Mouse (Mus musculus): ENCODE data around the gene Alk. TPM values are rescaled to one million over a fixed set of nuclear protein-coding genes. Genes with fewer than 3 reads are reported as not detected.

Alk gene
- total RNA-seq, 2 experiments from 2014 or later = 5.4 to 6.7 TPM

- no peak for TF ChIP-seq CTCF (conservative IDR thresholded peaks at IDR 0.05)
- H3K4me3 ChIP-seq = no peak overlapping the region
- DNase-seq (ENCODE audit: low spot score in 2 of 2) = no peak
- H3K27ac ChIP-seq = no peak overlapping the region
Measured at GRCm38 (mm10) chr17:72115271-72115944, 489.0 kb downstream of the Alk start.

GRCm38 (mm10) chr17:72112004-72112403 is 492.4 kb downstream of the Alk start:
- no peak for DNase-seq (ENCODE audit: low spot score in 2 of 2)
- no peak for TF ChIP-seq CTCF (conservative IDR thresholded peaks at IDR 0.05)
- no peak overlapping the region for H3K27ac ChIP-seq
- no peak overlapping the region for H3K4me3 ChIP-seq

DNA sequence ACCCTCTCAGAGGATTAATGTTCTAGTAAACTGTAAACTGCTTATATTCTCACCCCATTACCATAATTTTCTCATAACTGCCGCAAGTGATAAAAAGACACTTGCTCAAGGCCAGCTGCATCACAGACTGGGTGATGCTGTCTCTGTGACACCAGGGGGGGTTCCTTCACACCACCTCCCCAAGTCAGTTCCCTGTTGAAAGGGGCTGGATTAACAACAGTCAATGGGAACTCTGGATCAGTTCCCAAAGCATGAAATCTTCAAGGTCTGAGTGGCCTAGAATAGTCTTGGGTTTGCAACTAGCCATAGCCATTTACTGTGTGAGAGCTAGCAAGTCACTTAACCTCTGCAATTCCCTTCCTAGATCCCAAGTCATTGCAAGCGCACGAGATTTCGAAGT is 492.9 kb downstream of the Alk start:
- TF ChIP-seq CTCF (conservative IDR thresholded peaks at IDR 0.05) = no peak
- Histone ChIP-seq H3K4me3 (no peak overlapping the region), H3K27ac (no peak overlapping the region)
- no peak for DNase-seq (ENCODE audit: low spot score in 2 of 2)

DNA sequence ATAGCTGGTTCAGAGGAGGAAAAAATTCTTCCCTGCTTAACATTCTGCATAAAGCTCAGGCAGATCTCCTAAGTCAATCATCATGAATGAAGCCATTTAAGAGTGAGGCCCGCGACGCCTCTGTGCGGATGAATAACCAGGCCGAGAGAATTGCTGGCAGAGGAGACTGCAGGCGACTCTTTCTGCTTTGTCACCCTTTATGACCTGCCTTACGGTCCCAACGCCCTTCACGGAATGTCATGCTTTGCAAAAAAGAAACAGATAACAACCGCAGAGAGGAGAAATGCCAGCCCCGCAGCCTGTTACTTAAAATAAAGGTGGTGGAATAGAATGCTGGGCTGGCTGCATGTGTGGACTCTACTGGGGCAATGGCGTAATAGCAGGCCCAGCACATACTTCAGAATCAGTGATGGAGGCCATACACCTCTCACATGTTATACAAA is 517.1 kb downstream of the Alk start:
- no peak for DNase-seq (ENCODE audit: low spot score in 2 of 2)
- no peak; the same call in 1 of the 2 replicates for TF ChIP-seq CTCF (conservative IDR thresholded peaks at IDR 0.05)
- Histone ChIP-seq H3K4me3 (no peak overlapping the region), H3K27ac (peak overlapping the region; percentile 19; the same call in 1 of the 2 replicates)

DNA sequence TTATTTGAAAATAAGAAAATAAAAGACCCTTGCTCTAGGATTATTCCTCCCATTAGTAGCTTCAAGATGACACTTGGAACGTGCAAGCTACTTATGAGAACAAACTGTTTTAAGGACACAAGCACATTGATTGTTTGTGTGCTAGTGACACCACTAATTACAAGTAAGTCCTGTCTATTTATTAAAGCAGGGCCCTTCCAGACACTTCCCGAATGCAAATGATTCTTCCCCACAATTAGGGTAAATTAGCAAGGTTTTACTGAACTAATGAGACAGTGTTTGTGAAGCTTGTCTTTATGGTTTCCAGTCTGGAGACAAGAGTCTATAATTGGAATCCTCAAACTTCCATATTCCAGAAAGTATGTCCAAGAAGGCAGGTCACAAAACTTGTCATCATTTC is 523.0 kb downstream of the Alk start:
- DNase-seq (ENCODE audit: low spot score in 2 of 2) = no peak

GRCm38 (mm10) chr17:72076306-72076921 is 528.0 kb downstream of the Alk start:
- peak; percentile 28 to 58 for DNase-seq (ENCODE audit: low spot score in 2 of 2)
- H3K27ac ChIP-seq = no peak overlapping the region
- no peak overlapping the region for H3K4me3 ChIP-seq
- TF ChIP-seq CTCF (conservative IDR thresholded peaks at IDR 0.05) = no peak

More for the DNA sequence above, 523.0 kb downstream of the Alk start:
- Histone ChIP-seq H3K27ac (no peak overlapping the region), H3K4me3 (no peak overlapping the region)
- TF ChIP-seq CTCF (conservative IDR thresholded peaks at IDR 0.05) = no peak

DNA sequence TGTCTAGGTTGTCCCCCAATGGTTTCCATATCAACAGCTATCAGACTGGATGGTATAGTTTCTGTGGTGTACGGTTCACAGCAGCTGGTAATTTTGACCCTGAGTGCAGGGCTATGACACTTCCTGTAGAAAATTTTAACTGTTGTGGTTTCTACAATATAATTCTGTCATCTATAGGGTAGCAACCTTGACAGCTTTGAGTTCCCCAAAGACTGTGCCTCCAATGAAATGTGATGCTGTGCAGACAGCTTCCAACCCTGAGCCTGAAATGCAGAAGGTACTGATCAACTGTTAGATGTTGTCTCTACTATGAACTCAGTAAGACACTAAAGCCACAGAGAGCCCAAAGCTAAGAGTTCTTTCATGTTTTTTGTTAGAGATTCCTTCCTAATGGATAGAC is 532.6 kb downstream of the Alk start:
- H3K4me3 ChIP-seq = no peak overlapping the region
- no peak overlapping the region for H3K27ac ChIP-seq
- no peak for TF ChIP-seq CTCF (conservative IDR thresholded peaks at IDR 0.05)
- no peak for DNase-seq (ENCODE audit: low spot score in 2 of 2)

DNA sequence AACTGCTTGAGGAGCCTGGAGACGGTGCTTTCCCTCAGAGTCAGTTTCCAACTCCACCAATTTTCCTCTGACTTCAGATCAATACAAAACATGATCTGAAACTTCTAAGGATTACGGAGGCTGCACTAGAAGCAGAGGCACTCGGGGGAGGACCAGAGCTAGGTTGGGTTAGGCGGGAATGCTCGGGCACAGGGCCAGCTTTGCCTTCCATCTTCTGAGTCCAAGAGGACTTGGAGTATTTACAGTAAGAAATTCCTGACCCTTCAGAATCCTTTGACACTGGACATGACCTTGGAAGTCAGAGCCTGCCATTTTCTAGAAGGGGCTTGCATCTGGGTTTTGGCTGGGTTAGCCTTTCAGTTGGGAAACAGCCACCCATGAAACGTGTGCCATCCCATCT is 536.3 kb downstream of the Alk start:
- DNase-seq (ENCODE audit: low spot score in 2 of 2) = no peak
- no peak for TF ChIP-seq CTCF (conservative IDR thresholded peaks at IDR 0.05)
- Histone ChIP-seq H3K27ac (no peak overlapping the region), H3K4me3 (no peak overlapping the region)

GRCm38 (mm10) chr17:72062978-72063377 is 541.4 kb downstream of the Alk start:
- TF ChIP-seq CTCF (conservative IDR thresholded peaks at IDR 0.05) = no peak
- Histone ChIP-seq H3K4me3 (no peak overlapping the region), H3K27ac (no peak overlapping the region)
- DNase-seq (ENCODE audit: low spot score in 2 of 2) = no peak

DNA sequence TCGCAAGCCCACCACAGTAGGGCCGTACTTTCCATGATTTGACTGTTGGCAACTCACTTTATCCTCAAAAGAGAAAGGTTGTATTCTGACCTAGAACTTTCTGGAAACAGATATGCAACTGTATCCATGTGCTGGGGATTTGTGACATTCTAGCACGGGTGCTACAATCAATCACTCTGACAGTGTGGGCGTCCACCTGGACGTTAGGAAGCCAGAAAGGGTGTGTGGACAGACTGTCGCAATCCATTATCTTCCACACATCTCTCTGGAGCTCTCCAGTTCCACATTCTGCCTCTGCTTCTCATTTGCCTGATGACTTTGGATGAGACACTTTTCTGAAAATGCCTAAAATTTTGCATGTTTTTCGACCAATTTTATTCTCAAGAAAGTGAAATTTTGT is 545.1 kb downstream of the Alk start:
- Histone ChIP-seq H3K27ac (no peak overlapping the region), H3K4me3 (no peak overlapping the region)
- TF ChIP-seq CTCF (conservative IDR thresholded peaks at IDR 0.05) = no peak
- no peak for DNase-seq (ENCODE audit: low spot score in 2 of 2)

DNA sequence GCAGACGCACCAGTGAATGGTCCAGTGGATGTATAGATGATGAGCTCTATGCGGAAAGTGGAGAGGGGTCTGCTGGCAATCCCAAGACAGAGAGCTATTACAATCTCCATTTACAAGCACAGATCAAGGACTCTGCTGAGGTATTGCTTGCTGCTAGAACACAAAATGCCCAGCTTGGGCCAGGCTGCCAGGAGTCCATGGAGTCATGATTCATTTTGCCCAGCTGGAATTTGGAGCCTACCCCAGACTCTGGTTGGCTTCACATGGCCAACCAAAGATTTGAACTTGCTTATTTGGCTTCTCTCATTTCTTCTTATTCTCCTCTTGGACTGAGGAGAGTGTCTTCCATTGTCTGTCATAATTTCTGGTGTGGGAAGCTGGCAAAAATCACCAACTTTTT is 558.8 kb downstream of the Alk start:
- Histone ChIP-seq H3K27ac (no peak overlapping the region), H3K4me3 (no peak overlapping the region)
- no peak for TF ChIP-seq CTCF (conservative IDR thresholded peaks at IDR 0.05)
- no peak for DNase-seq (ENCODE audit: low spot score in 2 of 2)

DNA sequence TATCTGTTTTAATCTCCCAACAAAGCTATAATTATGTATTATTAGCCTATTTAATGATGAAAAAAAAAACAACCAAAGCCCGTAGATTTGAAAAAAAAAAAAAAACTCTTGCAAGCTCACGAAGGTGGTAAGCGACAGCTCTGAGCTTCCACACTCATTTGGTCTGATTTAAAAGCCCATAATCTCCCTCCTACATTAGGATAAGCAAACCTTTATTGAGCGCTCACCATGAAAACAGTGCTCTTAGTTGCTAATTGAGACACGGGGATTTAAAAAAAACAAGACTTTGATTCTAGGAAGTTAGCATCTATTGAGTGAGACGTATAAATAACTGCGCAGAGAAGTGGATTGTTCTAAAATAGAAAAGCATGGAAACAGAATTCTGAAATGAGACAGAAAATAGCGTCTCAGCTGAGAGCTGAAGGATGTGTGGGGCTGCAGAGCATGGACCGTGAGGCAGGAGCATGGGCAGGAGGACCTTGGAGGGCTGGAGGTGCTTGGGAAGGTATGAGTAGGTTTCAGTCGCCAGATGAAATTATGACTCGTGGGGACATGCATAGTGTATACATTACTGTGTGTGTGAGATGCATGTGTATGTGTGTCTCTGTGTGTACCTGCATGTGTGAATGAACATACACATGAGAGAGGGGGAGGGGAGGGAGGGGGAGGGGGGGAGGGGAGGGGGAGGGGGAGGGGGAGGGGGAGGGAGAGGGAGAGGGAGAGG is 560.6 kb downstream of the Alk start:
- Histone ChIP-seq H3K4me3 (peak overlapping the region; percentile 30), H3K27ac (peak overlapping the region; percentile 84)
- DNase-seq (ENCODE audit: low spot score in 2 of 2) = no peak
- TF ChIP-seq CTCF (conservative IDR thresholded peaks at IDR 0.05) = no peak

DNA sequence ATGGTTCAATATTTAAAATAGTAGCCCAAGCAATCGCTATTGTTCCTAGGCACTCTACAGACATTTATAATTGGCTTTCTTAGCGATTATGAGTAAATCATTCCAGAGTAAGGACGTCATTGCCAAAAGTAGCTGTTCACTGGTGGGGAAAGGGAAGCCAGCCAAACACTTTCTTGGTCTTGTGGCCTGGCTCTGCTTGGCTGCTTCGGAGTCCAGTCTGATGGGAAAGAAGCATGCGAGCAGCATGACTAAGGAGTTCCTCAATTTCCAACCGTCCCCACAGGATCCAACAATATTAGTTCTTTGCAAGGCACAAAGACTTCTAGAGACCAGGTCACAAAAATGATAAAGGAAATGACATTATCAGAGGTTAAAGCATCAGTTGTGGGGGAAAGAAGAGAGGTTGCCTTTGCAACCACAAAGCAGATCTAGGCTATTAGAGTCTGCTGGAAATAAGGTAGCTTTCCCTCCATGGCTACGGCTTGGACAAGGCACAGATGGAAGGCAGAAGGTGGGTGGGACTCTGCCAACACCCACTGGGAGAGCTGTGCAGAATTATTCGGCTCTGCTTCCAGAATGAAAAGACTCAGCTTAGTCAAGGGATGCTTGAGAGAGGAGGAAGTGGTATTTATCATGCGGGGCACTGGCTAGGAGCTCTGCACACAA is 561.3 kb downstream of the Alk start:
- no peak for TF ChIP-seq CTCF (conservative IDR thresholded peaks at IDR 0.05)
- Histone ChIP-seq H3K4me3 (no peak overlapping the region; the same call in 1 of the 2 replicates), H3K27ac (peak overlapping the region; percentile 84)
- DNase-seq (ENCODE audit: low spot score in 2 of 2) = peak; percentile 82 to 91
